Mouse (Mus musculus): ENCODE measurements at regions not wholly inside any gene's neighbourhood (a gene's known extent, or its start where the extent isn't known, plus 50 kb on each side); places are given as distances from the start of the nearest gene placed in this dataset.

DNA sequence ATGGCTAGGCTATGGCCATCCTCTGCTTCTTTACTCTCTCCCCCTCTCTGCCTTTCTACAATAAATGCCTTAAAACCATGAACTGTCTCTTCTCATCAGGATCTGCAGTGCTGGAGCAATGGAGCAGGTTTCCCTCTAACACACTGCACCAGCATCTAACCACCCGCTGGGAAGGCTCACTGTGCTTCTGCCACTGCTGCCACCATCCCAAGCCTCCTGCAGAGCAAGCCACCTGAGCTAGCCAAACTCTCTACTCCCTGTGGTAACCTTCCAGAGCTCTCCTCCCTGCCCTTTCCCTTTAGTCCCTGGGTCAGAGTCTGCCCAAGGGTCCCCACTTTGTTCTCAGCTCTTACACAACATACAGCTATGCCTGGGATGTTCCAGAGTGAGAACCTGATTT, 107.3 kb upstream of the 4933402E13Rik start:
- DNase-seq = no peak

- DNase-seq = peak in 1 of 2 experiments; percentile 6
These were observed 103.2 kb upstream of the 4933402E13Rik start for GRCm38 (mm10) chrX:62180089-62180488.

Data from heart, adult 18-20 months (tissue).